Mouse (Mus musculus) small intestine, adult 2 months (tissue): ENCODE results near the gene Lbx1. TPM values are rescaled to one million over a fixed set of nuclear protein-coding genes. Genes with fewer than 3 reads are reported as not detected.

Source experiments
- H3K27ac ChIP-seq: fragments of 200-500 bp; 2 replicates; pipeline ENCODE4 v1.5.1; 2012; ENCODE audit warnings: low read depth, low read length, control low read depth, inconsistent platforms; ENCODE audit not compliant: insufficient read depth
- H3K27me3 ChIP-seq: fragments of 200-500 bp; 2 replicates; pipeline ENCODE4 v1.6.1; 2012; ENCODE audit warnings: mild to moderate bottlenecking, moderate library complexity, low read length, inconsistent platforms; ENCODE audit not compliant: control insufficient read depth, insufficient read depth
- H3K36me3 ChIP-seq: fragments of 200-500 bp; 2 replicates; pipeline ENCODE4 v1.6.1; 2012; ENCODE audit warnings: mild to moderate bottlenecking, low read length, control low read depth, inconsistent platforms; ENCODE audit not compliant: control insufficient read depth, insufficient read depth
- H3K4me1 ChIP-seq: fragments of 200-500 bp; 2 replicates; pipeline ENCODE4 v1.6.1; 2012; ENCODE audit warnings: low read length, inconsistent platforms, mixed read lengths; ENCODE audit not compliant: control insufficient read depth, insufficient read depth, insufficient read length
- H3K4me3 ChIP-seq: fragments of 200-500 bp; 2 replicates; pipeline ENCODE4 v1.5.1; 2012; ENCODE audit warnings: low read depth, mild to moderate bottlenecking, control low read depth, inconsistent platforms, low read length, moderate library complexity
- CTCF ChIP-seq: fragments of 200-500 bp; IDR thresholded peaks from 2 replicates; pipeline ENCODE4 v1.5.1; 2012; ENCODE audit warnings: low read depth, mild to moderate bottlenecking, control low read depth, inconsistent platforms, low read length, moderate library complexity, mixed read lengths; ENCODE audit not compliant: insufficient replicate concordance, insufficient read length; ENCODE audit errors: extremely low read depth
- POLR2A ChIP-seq: fragments of 200-500 bp; IDR thresholded peaks from 2 replicates; pipeline ENCODE4 v1.6.1; 2012; ENCODE audit warnings: low read depth, mild to moderate bottlenecking, control low read depth, inconsistent platforms, low read length, moderate library complexity
- WGBS: fragments of 180-500 bp; shearing (Covaris S2); methylation state at CpG from one replicate; pipeline ENCODE4 v1.1.7; 2018; 5-methylcytosine and 5-hydroxymethylcytosine counted together
- polyA plus RNA-seq: library from polyadenylated mRNA; depleted of rRNA; stranded (reverse); fragments of >200 nt; gene quantifications from 2 replicates; pipeline ENCODE4 v1.2.3, GENCODE M21; 2012; rRNA removed

Lbx1 gene
- polyA plus RNA-seq, result not detected in 2 replicates

DNA sequence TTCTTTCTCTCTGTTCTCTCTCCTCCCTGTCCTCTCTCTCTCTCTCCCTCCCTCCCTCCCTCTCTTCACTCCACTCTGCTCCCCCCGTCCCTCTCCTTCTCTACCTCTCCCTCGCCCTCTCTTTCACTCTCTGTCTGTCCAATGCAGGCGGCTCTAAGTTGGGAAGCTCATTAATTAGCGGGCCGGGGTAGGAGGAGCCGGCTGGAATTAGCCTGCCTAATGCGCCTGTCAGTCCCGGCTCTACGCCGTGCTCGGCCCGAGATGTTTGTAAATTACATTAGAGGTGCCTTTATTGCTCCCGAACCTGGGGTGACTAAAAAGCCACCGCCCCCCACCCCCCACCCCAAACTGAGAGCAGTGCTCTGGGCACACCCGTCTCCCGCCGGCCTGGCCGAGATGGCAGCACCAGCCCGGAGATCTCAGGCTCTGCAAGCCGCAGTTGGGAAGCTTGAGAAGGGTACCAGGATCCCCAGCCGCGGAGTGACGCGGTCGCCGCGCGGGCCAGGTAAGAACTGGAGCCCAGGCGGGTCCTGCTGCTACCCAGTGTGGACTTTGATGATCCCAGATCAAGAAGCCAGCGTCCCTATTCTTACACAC lies at the start of gene Lbx1:
TSS of gene Lbx1 (minus strand) at position 47 of the 597 bp plus-strand sequence.
- Histone ChIP-seq H3K27ac (no peak within 1 kb of the TSS), H3K4me1 (peaks cover 6% of the 10 kb centered on the region; the same call in 1 of the 2 replicates), H3K27me3 (peaks cover 94% of the 10 kb centered on the region), H3K36me3 (no peaks in the 10 kb centered on the region), H3K4me3 (peak within 1 kb of the TSS; percentile 12)
- 2% methylated on average over 29 of the region's 30 CpGs for WGBS
- TF ChIP-seq CTCF (no peak), POLR2A (no peak)

DNA sequence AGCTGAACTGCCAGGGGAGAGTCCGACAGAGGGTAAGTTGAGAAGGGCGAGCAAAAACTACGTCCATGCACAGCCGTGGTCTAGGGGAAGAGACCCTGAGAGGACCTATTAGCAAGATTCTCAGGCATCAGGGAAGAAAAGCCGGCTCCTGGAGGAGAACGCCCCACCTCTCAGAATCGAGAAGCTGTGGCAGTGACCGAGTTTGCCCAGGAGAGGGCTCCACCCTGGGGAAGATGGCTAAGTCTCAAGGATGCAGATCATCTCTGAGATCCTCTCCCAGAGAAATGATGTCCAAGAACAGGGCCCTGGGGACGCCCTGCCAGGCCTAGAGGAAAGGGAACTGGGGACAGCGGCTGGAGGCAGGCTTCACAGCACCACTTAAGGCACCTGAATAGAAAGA lies 47.7 kb upstream of the Lbx1 start:
- Histone ChIP-seq H3K4me3 (no peak overlapping the region), H3K27ac (no peak overlapping the region), H3K27me3 (no peaks in the 10 kb centered on the region; the same call in 1 of the 2 replicates), H3K36me3 (no peaks in the 10 kb centered on the region), H3K4me1 (no peaks in the 10 kb centered on the region)
- TF ChIP-seq POLR2A, result no peak
- peak; percentile 60; the same call in 1 of the 2 replicates for TF ChIP-seq CTCF
- WGBS, result 11% methylated on average over 10 of the region's 10 CpGs

DNA sequence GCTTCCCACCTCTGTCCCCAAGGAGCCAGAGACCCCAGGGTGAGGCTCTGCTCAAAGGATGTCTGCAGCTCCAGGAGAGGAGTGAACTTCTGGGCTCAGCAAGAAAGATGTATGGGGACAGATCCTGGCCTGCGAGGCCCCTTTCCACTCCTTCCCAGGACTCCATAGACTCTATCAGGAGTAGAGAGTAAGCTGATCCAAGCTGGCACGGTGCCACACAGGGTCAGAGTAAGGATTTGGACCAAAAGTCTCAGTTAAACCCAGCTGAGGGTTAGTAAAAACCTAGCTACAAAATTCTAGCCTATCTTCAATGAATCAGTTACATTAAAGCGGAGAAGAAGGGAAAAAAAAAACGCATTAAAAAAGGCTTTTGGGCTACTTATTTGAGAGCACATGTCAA lies 40.6 kb upstream of the Lbx1 start:
- Histone ChIP-seq H3K4me1 (no peaks in the 10 kb centered on the region), H3K36me3 (no peaks in the 10 kb centered on the region), H3K27ac (no peak overlapping the region), H3K4me3 (no peak overlapping the region), H3K27me3 (no peaks in the 10 kb centered on the region; the same call in 1 of the 2 replicates)
- WGBS, result 59% methylated on average over 4 of the region's 4 CpGs
- TF ChIP-seq CTCF (no peak), POLR2A (no peak)

DNA sequence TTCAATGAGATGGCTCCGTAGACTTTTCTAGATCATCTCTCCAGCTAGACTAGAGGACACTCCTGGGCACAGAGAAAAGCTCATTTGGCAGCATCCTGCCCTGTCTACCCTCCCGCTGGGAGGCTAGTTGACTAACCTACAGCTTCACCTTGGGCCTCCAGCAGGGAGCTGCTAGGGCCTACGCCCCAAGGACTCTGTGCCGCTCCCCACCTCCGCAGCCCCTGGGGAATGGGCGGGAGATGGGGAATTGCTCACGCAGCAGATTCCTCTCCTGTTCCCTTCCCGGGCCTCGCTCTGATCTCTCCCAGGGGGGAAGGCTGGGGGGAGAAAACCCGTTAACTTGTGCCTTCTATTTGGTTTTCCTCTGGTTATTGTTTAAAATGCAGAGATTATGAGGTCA lies 36.4 kb upstream of the Lbx1 start:
- WGBS, result 28% methylated on average over 10 of the region's 10 CpGs
- Histone ChIP-seq H3K27me3 (peaks cover 2% of the 10 kb centered on the region; the same call in 1 of the 2 replicates), H3K27ac (no peak overlapping the region), H3K36me3 (no peaks in the 10 kb centered on the region), H3K4me3 (no peak overlapping the region), H3K4me1 (no peaks in the 10 kb centered on the region)
- TF ChIP-seq CTCF, result no peak
- no peak for TF ChIP-seq POLR2A

DNA sequence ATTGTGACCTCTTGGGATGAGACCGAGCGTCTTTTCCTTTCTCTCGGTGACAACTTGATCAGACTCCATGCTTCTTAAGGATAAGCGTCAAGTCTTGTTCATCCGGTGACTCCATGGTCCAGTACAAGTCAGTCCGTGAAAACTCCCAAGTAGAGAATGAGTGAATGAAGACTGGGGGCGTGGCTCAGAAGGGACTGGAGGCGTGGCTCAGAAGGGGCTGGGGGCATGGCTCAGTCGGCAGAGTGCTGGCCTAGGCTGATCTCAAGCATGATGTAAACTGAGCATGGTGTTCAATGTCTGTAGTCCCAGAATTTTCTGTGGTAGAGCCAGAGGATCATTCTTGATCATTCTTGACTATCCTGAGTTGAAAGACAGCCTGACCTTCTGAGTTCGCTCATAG lies 27.4 kb upstream of the Lbx1 start:
- 64% methylated on average over 10 of the region's 10 CpGs for WGBS
- TF ChIP-seq POLR2A (no peak), CTCF (no peak)
- Histone ChIP-seq H3K36me3 (no peaks in the 10 kb centered on the region), H3K4me3 (no peak overlapping the region), H3K4me1 (no peaks in the 10 kb centered on the region), H3K27ac (no peak overlapping the region), H3K27me3 (no peaks in the 10 kb centered on the region)

DNA sequence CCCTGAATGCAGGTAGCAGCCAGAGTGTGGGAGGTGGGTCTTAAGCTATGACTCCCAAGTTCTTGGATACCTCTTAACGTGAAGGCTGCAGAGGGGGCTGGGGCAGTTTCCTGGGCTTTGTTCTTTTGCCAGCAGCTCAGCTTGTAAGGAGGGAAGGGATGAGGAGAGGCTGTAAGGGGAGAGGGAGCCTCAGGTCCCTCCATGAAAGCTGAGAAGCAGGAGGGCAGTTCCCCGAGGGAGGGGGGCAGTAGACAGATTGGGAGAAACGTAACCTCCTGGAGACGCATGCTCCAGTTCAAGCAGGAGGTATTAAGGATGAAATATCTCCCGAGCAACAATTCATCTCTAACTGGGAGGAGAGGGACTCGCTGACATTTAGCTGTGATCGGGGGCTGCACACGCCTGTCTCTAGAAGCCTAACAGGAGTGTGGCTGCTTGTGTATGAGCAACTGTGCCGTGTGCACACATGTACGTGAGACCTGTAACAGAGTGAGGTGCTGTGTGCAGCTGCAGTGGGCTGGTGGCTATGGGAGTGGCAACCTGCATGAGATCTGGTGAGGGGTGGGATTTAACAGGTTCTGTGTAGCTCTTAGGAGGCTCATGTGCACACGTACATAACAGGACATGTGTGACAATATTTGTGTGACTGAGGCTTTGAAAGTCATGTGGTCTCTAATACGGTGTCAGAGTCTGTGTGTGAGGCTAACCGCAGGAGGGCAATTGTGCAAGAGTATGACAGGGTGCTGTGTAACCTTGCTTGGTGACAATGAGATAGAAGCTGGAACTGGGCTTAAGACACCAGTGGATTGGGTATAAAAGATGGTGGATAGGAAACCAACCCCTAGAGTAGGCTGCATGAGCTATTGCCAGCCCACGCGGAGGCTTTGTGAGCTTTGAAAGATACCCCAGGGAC lies 22.1 kb upstream of the Lbx1 start:
- Histone ChIP-seq H3K27me3 (no peaks in the 10 kb centered on the region), H3K4me3 (no peak overlapping the region), H3K27ac (no peak overlapping the region), H3K4me1 (no peaks in the 10 kb centered on the region), H3K36me3 (no peaks in the 10 kb centered on the region)
- WGBS, result 59% methylated on average over 15 of the region's 15 CpGs
- TF ChIP-seq CTCF (no peak), POLR2A (no peak)

DNA sequence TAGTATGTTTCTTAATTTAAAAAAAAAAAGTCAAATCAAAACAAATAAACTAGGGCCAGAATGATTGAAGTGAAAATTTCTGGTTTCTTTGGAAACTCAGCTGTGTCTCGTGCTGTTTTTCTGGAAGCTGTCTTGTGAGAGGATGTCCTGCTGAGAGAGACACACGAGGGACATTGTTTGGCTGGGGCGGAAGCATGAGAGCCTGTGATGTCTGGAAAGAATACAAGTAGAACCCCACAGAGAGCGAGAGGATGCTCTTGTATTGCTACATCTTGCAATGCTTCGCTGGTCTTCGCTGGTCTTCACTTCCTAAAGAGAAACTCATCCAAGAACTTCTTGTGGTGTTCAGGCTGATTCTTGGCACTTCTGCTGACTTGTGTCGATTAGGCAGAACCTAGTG lies 19.2 kb upstream of the Lbx1 start:
- WGBS, result 79% methylated on average over 7 of the region's 7 CpGs
- H3K4me1 ChIP-seq, result no peaks in the 10 kb centered on the region
- H3K27ac ChIP-seq, result no peak overlapping the region
- no peak for TF ChIP-seq CTCF
- TF ChIP-seq POLR2A, result no peak
- H3K4me3 ChIP-seq, result no peak overlapping the region
- H3K27me3 ChIP-seq, result no peaks in the 10 kb centered on the region
- no peaks in the 10 kb centered on the region for H3K36me3 ChIP-seq
